Mouse (Mus musculus) stomach, postnatal 0 days (tissue): ENCODE results near the gene Cst6.
A peak's percentile ranks its signal among the peaks of the same experiment; 100 is the strongest.

Source experiments
- CTCF ChIP-seq: IDR thresholded peaks from 2 replicates; pipeline ENCODE4 v1.5.1; 2016; ENCODE audit warnings: antibody characterized with exemption, low read depth, mild to moderate bottlenecking, moderate library complexity
- EP300 ChIP-seq: optimal IDR thresholded peaks from 2 replicates; pipeline ENCODE3; 2016; ENCODE audit warnings: antibody characterized with exemption

- peak; percentile 88 for TF ChIP-seq CTCF
- TF ChIP-seq EP300: no peak
Measured at GRCm38 (mm10) chr19:5294972-5295735, 54.2 kb downstream of the Cst6 start, which contains the start of gene Sf3b2.
